ENCODE assay signal across 10 mouse cellular contexts in genomic region chr14:76882711-76883171, GRCm38 (mm10).
DNase-seq lines count a peak whose midpoint lies in the region; ATAC-seq lines count a peak whose summit lies in the region.
"Had no signal": no experiment of that assay in that cellular context is flagged by ENCODE, and none has a peak within 500 bp of the region (broad histone marks: within the 10 kb centered on the region; RNA-seq: fewer than 3 reads in every experiment).

No protein-coding gene starts in this region.

- intact Hi-C loops in left cerebral cortex, postnatal 14 days (cut with DNase I), result no loop called here
- intact Hi-C loops in gastrocnemius, postnatal 36 days (cut with DNase I), result loop anchor here (5.0 kb wide), 1 partner anchor 125 kb away; no protein-coding TSS in a partner anchor

- H3K36me3 ChIP-seq in liver, embryonic 11.5 days (ENCODE audit: control insufficient read depth, insufficient read depth, low read length), result no peaks in the 10 kb centered on the region
- H3K36me3 ChIP-seq in neural tube, embryonic 11.5 days (ENCODE audit: control insufficient read depth, insufficient read depth, low read length), result no peaks in the 10 kb centered on the region

- H3K9me3 ChIP-seq in liver, embryonic 11.5 days (ENCODE audit: control insufficient read depth, low read length), result no peaks in the 10 kb centered on the region
- H3K9me3 ChIP-seq in neural tube, embryonic 11.5 days (ENCODE audit: control insufficient read depth, low read length), result no peaks in the 10 kb centered on the region

- H3K4me2 ChIP-seq in liver, embryonic 11.5 days, result peak overlapping the region; percentile 53
- H3K4me2 ChIP-seq in neural tube, embryonic 11.5 days (ENCODE audit: low read depth), result no peak overlapping the region

- peak; percentile 47 to 52 for DNase-seq in left cerebral cortex, postnatal 14 days (ENCODE audit: low spot score in 2 of 2)
- DNase-seq in left cerebral cortex, adult 9 months (ENCODE audit: low spot score in 2 of 2), result no peak
- DNase-seq in embryo, embryonic 11 days, result peak; percentile 94
- DNase-seq in gastrocnemius, postnatal 36 days, result peak; percentile 39 to 58
- DNase-seq in hindlimb bud, embryonic 11.5 days (ENCODE audit: extremely low spot score, low read depth, low spot score), result peak; percentile 87
- no peak for DNase-seq in liver, embryonic 11.5 days (ENCODE audit: low spot score)
- peak; percentile 85 for DNase-seq in neural tube, embryonic 11.5 days (ENCODE audit: low spot score)

- H3K4me3 ChIP-seq in liver, embryonic 11.5 days (ENCODE audit: low read depth, low read length), result no peak overlapping the region
- no peak overlapping the region for H3K4me3 ChIP-seq in neural tube, embryonic 11.5 days (ENCODE audit: low read depth, low read length)
- H3K4me3 ChIP-seq: left cerebral cortex, adult 2 months had no signal

- 32% methylated on average over 5 of the region's 5 CpGs for WGBS in liver, embryonic 11.5 days
- WGBS in neural tube, embryonic 11.5 days, result 9% methylated on average over 5 of the region's 5 CpGs

- H3K27me3 ChIP-seq in liver, embryonic 11.5 days (replicated peaks; ENCODE audit: control insufficient read depth, insufficient read depth, low read length), result no peaks in the 10 kb centered on the region
- H3K27me3 ChIP-seq in neural tube, embryonic 11.5 days (ENCODE audit: control insufficient read depth, insufficient read depth, low read length), result no peaks in the 10 kb centered on the region
- H3K27me3 ChIP-seq: CH12.LX had no signal

- ATAC-seq in liver, embryonic 11.5 days (replicated peaks; ENCODE audit: low FRiP score), result peak; percentile 75
- peak; percentile 91 for ATAC-seq in neural tube, embryonic 11.5 days (ENCODE audit: insufficient read depth, low FRiP score, low TSS enrichment)
- no peak for ATAC-seq in granulocyte monocyte progenitor cell, adult 5-6 weeks (replicated peaks; ENCODE audit: poor library complexity, severe bottlenecking)

- H3K4me1 ChIP-seq in liver, embryonic 11.5 days (replicated peaks; ENCODE audit: control insufficient read depth, insufficient read depth, low read length), result peaks cover 18% of the 10 kb centered on the region
- H3K4me1 ChIP-seq in neural tube, embryonic 11.5 days (ENCODE audit: control insufficient read depth, insufficient read depth, low read length), result peaks cover 4% of the 10 kb centered on the region; the same call in 1 of the 2 replicates

- no peak overlapping the region for H3K9ac ChIP-seq in liver, embryonic 11.5 days (ENCODE audit: low read depth, low read length)
- H3K9ac ChIP-seq in neural tube, embryonic 11.5 days (ENCODE audit: low read length), result no peak overlapping the region

- H3K27ac ChIP-seq in liver, embryonic 11.5 days (ENCODE audit: low read depth, low read length), result no peak overlapping the region
- H3K27ac ChIP-seq in neural tube, embryonic 11.5 days (ENCODE audit: low read depth, low read length), result peak overlapping the region; percentile 5; the same call in 1 of the 2 replicates
- H3K27ac ChIP-seq: left cerebral cortex, adult 2 months had no signal

Comparison
In these comparisons a context has a peak if more than half of its experiments do, and no peak if none do; other contexts are left out.
1. DNase-seq: peak in left cerebral cortex, postnatal 14 days (2 of 2), embryo, embryonic 11 days (single experiment), gastrocnemius, postnatal 36 days (2 of 2), hindlimb bud, embryonic 11.5 days (single experiment) and neural tube, embryonic 11.5 days (single experiment); none in left cerebral cortex, adult 9 months (0 of 2) and liver, embryonic 11.5 days (single experiment).